Mouse (Mus musculus) G1E (cell line): Measurements from ENCODE around the gene Acot7.

ENCODE experiments used
- CTCF ChIP-seq: IDR thresholded peaks from 2 replicates; pipeline ENCODE4 v1.5.1; 2012; ENCODE audit warnings: low read depth, low read length, inconsistent platforms, mixed read lengths
- POLR2AphosphoS5 ChIP-seq: IDR thresholded peaks from 2 replicates; pipeline ENCODE4 v1.6.1; 2012; ENCODE audit warnings: low read depth, low read length, inconsistent platforms; ENCODE audit not compliant: insufficient replicate concordance

DNA sequence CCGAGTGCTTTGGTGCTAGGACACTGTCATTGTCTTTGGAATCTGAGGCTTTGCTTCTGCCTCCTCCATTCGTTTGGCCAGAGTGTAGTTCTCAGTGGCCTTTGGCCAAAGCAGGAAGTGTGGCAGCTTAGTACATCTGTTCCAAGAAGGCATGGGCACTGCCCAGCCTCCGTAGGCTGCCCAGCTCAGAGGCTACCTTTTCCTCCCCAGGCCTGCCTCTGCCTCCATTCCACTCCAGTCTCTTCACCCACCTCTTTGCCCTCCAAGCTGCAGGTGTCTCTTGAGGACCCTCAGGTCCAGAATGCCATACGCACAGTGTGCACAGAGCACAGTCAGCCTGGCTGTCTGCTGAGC is 86.2 kb downstream of the Acot7 start:
- TF ChIP-seq CTCF (no peak), POLR2AphosphoS5 (no peak)
